Mouse (Mus musculus) thymus, adult 2 months (tissue): ENCODE measurements around the gene Gabrg2. TPM values are rescaled to one million over a fixed set of nuclear protein-coding genes. Genes with fewer than 3 reads are reported as not detected.

ENCODE experiments used
- DNase-seq: peaks from one replicate; pipeline ENCODE4 v3.0.0; 2021
- H3K27ac ChIP-seq: fragments of 200-500 bp; 2 replicates; pipeline ENCODE4 v1.5.1; 2012; ENCODE audit warnings: low read length, control low read depth; ENCODE audit not compliant: control insufficient read depth, insufficient read depth
- H3K27me3 ChIP-seq: fragments of 200-500 bp; 2 replicates; pipeline ENCODE4 v1.6.1; 2012; ENCODE audit warnings: mild to moderate bottlenecking, low read length, moderate library complexity, mixed read lengths; ENCODE audit not compliant: control insufficient read depth, insufficient read depth
- H3K36me3 ChIP-seq: fragments of 200-500 bp; 2 replicates; pipeline ENCODE4 v1.6.1; 2012; ENCODE audit warnings: mild to moderate bottlenecking, low read length, moderate library complexity; ENCODE audit not compliant: control insufficient read depth, insufficient read depth
- H3K4me1 ChIP-seq: fragments of 200-500 bp; replicated peaks from 2 replicates; pipeline ENCODE4 v1.6.1; 2012; ENCODE audit warnings: low read length; ENCODE audit not compliant: control insufficient read depth, insufficient read depth
- H3K4me3 ChIP-seq: fragments of 200-500 bp; 2 replicates; pipeline ENCODE4 v1.5.1; 2012; ENCODE audit warnings: mild to moderate bottlenecking, low read length, control low read depth, moderate library complexity; ENCODE audit not compliant: control insufficient read depth, insufficient read depth
- CTCF ChIP-seq: fragments of 200-500 bp; IDR thresholded peaks from 2 replicates; pipeline ENCODE4 v1.5.1; 2012; ENCODE audit warnings: mild to moderate bottlenecking, control low read depth, low read length, moderate library complexity, borderline replicate concordance; ENCODE audit not compliant: control insufficient read depth, poor library complexity, insufficient read depth; ENCODE audit errors: extremely low read depth
- POLR2A ChIP-seq: fragments of 200-500 bp; IDR thresholded peaks from 2 replicates; pipeline ENCODE4 v1.6.1; 2012; ENCODE audit warnings: mild to moderate bottlenecking, low read length, control low read depth, moderate library complexity; ENCODE audit not compliant: control insufficient read depth, poor library complexity, insufficient read depth; ENCODE audit errors: extremely low read depth
- WGBS: fragments of 180-500 bp; shearing (Covaris S2); methylation state at CpG from one replicate; pipeline ENCODE4 v1.1.7; 2018; 5-methylcytosine and 5-hydroxymethylcytosine counted together
- polyA plus RNA-seq: library from polyadenylated mRNA; depleted of rRNA; stranded (reverse); fragments of >200 nt; gene quantifications from 2 replicates; pipeline ENCODE4 v1.2.3, GENCODE M21; 2012; rRNA removed

Gabrg2 gene
- polyA plus RNA-seq, result not detected in 2 replicates

- no peak for DNase-seq
- Histone ChIP-seq H3K4me1 (no peaks in the 10 kb centered on the region), H3K27me3 (no peaks in the 10 kb centered on the region), H3K4me3 (no peak within 1 kb of the TSS), H3K36me3 (no peaks in the 10 kb centered on the region), H3K27ac (no peak within 1 kb of the TSS)
- WGBS, result 16% methylated on average over 20 of the region's 20 CpGs
- TF ChIP-seq POLR2A (no peak), CTCF (no peak)
These were observed at the start of gene Gabrg2 for GRCm38 (mm10) chr11:42000190-42001098. Gene Gabrg2 (minus strand): TSS chr11:42000857.

- Histone ChIP-seq H3K36me3 (no peaks in the 10 kb centered on the region), H3K27ac (no peak overlapping the region), H3K4me3 (no peak overlapping the region), H3K27me3 (no peaks in the 10 kb centered on the region), H3K4me1 (no peaks in the 10 kb centered on the region)
- no peak for DNase-seq
- TF ChIP-seq POLR2A, result no peak
- no peak for TF ChIP-seq CTCF
These were observed 47.5 kb upstream of the Gabrg2 start for GRCm38 (mm10) chr11:42048201-42048600.

- Histone ChIP-seq H3K27me3 (no peaks in the 10 kb centered on the region), H3K4me1 (no peaks in the 10 kb centered on the region), H3K4me3 (no peak overlapping the region), H3K27ac (no peak overlapping the region), H3K36me3 (no peaks in the 10 kb centered on the region)
- 7% methylated on average over 7 of the region's 7 CpGs for WGBS
- no peak for TF ChIP-seq CTCF
- no peak for TF ChIP-seq POLR2A
- DNase-seq, result no peak
These were observed 1.2 kb downstream of the Gabrg2 start for GRCm38 (mm10) chr11:41999468-41999881.

DNA sequence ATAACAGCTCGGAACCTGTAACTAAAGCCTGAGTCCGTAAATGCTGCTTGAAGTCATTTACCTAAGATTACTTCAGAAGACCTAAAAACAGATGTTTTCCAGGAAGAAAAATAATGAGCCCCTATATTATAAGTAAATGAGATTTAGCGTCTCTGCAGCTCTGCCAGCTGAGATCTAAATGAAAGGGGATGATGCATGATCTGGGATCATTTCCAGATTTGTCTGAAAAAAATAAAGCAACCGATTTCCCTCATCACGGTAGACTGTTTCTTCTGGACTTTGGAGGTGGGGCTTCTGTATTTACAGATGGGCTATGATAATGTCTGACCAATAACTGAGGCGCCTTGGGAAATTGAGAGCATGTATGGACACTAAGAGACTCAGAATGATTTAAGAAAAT, 20.5 kb downstream of the Gabrg2 start:
- 84% methylated on average over 6 of the region's 6 CpGs for WGBS
- Histone ChIP-seq H3K27ac (no peak overlapping the region), H3K4me3 (no peak overlapping the region), H3K4me1 (no peaks in the 10 kb centered on the region), H3K36me3 (no peaks in the 10 kb centered on the region), H3K27me3 (no peaks in the 10 kb centered on the region)
- DNase-seq, result no peak
- TF ChIP-seq CTCF (no peak), POLR2A (no peak)

DNA sequence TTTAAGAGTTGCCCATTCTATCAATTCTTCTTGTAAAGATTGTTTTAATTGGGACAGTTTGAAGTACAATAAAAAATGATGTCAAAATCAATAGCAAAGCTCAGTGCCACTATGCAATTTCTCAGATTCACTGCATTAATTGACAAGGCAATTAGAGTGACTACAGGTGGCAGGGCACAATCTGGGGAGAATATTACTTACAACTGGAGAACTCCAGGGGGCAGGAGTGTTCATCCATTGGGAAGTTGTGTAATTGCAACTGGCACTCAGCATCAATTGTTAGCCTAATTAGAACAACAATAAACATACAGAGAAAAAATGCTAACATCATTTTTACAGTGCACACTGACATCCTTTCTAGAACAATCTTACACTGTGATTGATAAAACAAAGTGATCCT, 32.1 kb downstream of the Gabrg2 start:
- no peak overlapping the region for H3K4me3 ChIP-seq
- no peak overlapping the region for H3K27ac ChIP-seq
- H3K36me3 ChIP-seq, result no peaks in the 10 kb centered on the region
- H3K4me1 ChIP-seq, result no peaks in the 10 kb centered on the region
- H3K27me3 ChIP-seq, result no peaks in the 10 kb centered on the region
- TF ChIP-seq POLR2A, result no peak
- no peak for TF ChIP-seq CTCF
- DNase-seq, result no peak

GRCm38 (mm10) chr11:41962706-41963105, 38.0 kb downstream of the Gabrg2 start:
- no peaks in the 10 kb centered on the region for H3K27me3 ChIP-seq
- H3K4me1 ChIP-seq, result no peaks in the 10 kb centered on the region
- TF ChIP-seq POLR2A, result no peak
- no peak for TF ChIP-seq CTCF
- DNase-seq, result no peak
- no peaks in the 10 kb centered on the region for H3K36me3 ChIP-seq
- WGBS, result 91% methylated on average over 8 of the region's 8 CpGs
- H3K27ac ChIP-seq, result no peak overlapping the region
- H3K4me3 ChIP-seq, result no peak overlapping the region

DNA sequence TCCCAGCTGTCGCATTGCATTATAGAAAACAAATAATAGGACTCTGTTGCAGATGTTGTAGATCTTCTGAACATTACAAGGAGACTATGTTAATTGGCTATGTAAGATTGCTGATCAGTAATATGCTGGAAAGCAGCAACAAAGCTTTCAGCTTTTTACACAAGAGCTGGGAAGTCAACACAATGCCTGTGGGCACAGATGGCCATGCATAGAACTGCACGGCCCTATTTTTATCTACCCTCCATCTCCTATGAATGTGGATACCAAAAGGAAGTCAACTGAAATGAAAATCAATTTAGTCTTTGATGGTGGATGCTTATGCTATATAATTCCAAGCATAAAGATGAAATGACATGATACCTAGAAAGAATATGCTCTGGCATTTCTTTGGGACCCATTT, 47.1 kb downstream of the Gabrg2 start:
- Histone ChIP-seq H3K27ac (no peak overlapping the region), H3K27me3 (no peaks in the 10 kb centered on the region), H3K4me3 (no peak overlapping the region), H3K4me1 (no peaks in the 10 kb centered on the region), H3K36me3 (no peaks in the 10 kb centered on the region)
- no peak for TF ChIP-seq POLR2A
- TF ChIP-seq CTCF, result no peak
- no peak for DNase-seq
- 84% methylated on average over 2 of the region's 2 CpGs for WGBS
